Mouse (Mus musculus): ENCODE results near the gene Alg9.

DNA sequence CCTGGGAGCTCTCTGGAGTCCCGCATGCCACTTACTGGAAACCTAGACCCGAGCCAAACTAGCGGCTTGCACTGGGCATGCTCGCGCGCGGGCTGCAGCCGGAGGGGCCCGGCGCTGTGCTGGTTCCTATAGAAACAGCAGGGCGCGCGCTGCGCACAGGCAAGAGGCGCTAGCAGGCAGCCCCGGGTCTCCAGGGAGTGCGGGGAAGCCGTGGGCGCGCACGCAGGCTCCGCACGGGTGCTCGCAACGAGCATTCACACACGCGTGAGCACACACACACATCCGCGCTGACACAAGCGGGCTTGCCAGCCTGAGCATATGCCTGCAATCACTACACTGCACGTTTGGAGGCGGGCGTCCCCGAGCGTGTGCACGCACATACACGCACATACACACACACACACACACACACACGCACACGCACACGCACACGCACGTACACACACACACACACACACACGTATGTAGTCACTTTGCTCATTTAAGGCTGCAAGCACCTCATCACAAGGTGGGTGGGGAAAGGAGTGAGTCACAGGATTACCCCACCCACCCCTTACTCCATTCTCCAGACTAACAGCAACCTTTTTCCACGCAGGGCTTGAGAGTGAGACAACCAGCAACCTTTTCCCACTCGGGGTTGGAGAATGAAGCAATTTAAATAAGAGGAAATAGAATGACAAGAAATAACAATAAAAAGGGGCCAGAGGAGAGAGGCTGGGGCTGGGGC, 46.7 kb upstream of the Alg9 start:
- no peak for TF ChIP-seq POLR2A (IDR thresholded peaks at IDR 0.05; ENCODE audit: low read depth, low read length)
- no peak for TF ChIP-seq CTCF (IDR thresholded peaks at IDR 0.05; ENCODE audit: extremely low read depth, insufficient read length, insufficient replicate concordance, low read depth, low read length)
